ENCODE assay signal across 8 mouse cellular contexts in the genomic region with DNA sequence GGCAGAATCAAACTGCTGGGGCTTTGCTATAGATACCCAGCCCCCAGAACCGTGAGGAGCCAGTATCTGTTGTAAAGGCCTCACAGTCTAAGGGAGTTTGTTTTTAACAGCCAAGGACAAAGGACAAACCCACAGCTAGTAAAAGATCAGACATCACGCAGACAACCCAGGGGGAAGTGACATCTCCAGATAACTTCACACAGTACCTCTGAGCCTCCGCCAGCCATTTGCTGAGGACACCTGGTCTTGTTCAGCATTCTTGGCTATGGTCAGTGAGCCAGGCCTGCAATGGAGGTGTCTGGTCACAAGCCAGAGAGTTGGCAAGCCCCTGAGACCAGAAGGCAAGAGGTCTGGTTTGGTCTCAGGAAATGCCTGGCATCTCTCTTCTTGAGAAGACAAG. TPM values are rescaled to one million over a fixed set of nuclear protein-coding genes. Genes with fewer than 3 reads are reported as not detected.
A peak's percentile ranks its signal among the peaks of the same experiment; 100 is the strongest.
DNase-seq lines count a peak whose midpoint lies in the region; ATAC-seq and TF ChIP-seq lines count a peak whose summit lies in the region.

No protein-coding gene starts in this region.

- no peak for DNase-seq in heart, adult 9 months (ENCODE audit: low spot score in 2 of 2)
- DNase-seq in ES-E14 (ENCODE audit: low read depth, low spot score) = no peak
- DNase-seq in liver, embryonic 14.5 days (ENCODE audit: low read depth in 3 of 3, low spot score in 3 of 3) = no peak
- DNase-seq in frontal cortex, adult 2 months (ENCODE audit: extremely low spot score in 1 of 2, low spot score in 1 of 2) = no peak
- DNase-seq in adrenal gland, postnatal 36 days = no peak

- H3K9ac ChIP-seq in heart, embryonic 12.5 days = no peak overlapping the region
- H3K9ac ChIP-seq in ES-E14 (ENCODE audit: insufficient read depth, low read depth, low read length, poor library complexity, severe bottlenecking) = peak overlapping the region; percentile 39; the same call in 1 of the 2 replicates
- peak overlapping the region; percentile 60; the same call in 1 of the 2 replicates for H3K9ac ChIP-seq in forebrain, embryonic 12.5 days
- peak overlapping the region; percentile 63 for H3K9ac ChIP-seq in liver, embryonic 14.5 days (replicated peaks)

- TF ChIP-seq EP300 in liver, embryonic 14.5 days (IDR thresholded peaks at IDR 0.05; ENCODE audit: low read depth) = no peak

- WGBS in heart, embryonic 12.5 days = 38% methylated on average over 3 of the region's 3 CpGs
- 58% methylated on average over 3 of the region's 3 CpGs for WGBS in forebrain, embryonic 12.5 days
- WGBS in liver, embryonic 14.5 days (ENCODE audit: insufficient replicate concordance) = 15% methylated on average over 3 of the region's 3 CpGs

- H3K9me3 ChIP-seq in heart, embryonic 12.5 days (replicated peaks) = no peaks in the 10 kb centered on the region
- H3K9me3 ChIP-seq in ES-E14 (ENCODE audit: control insufficient read depth, insufficient read depth, low read depth, low read length) = no peaks in the 10 kb centered on the region
- no peaks in the 10 kb centered on the region for H3K9me3 ChIP-seq in forebrain, embryonic 12.5 days
- no peaks in the 10 kb centered on the region for H3K9me3 ChIP-seq in liver, embryonic 14.5 days (ENCODE audit: control insufficient read depth, low read length)

- peaks cover 56% of the 10 kb centered on the region for H3K4me1 ChIP-seq in heart, embryonic 12.5 days (replicated peaks)
- peaks cover 0 to 21% of the 10 kb centered on the region in 2 experiments; a peak in 2 of 4 replicates for H3K4me1 ChIP-seq in ES-E14 (ENCODE audit: control insufficient read depth in 2 of 2, insufficient read depth in 2 of 2, low read length in 2 of 2, poor library complexity in 1 of 2)
- peaks cover 51% of the 10 kb centered on the region for H3K4me1 ChIP-seq in forebrain, embryonic 12.5 days
- peaks cover 33 to 49% of the 10 kb centered on the region in 2 experiments for H3K4me1 ChIP-seq in liver, embryonic 14.5 days (replicated peaks; ENCODE audit: control insufficient read depth in 2 of 2, insufficient read depth in 2 of 2, low read length in 1 of 2)

- no peak for TF ChIP-seq CTCF in liver, embryonic 14.5 days (IDR thresholded peaks at IDR 0.05; ENCODE audit: low read depth)

- no peaks in the 10 kb centered on the region for H3K27me3 ChIP-seq in heart, embryonic 12.5 days (replicated peaks)
- no peaks in the 10 kb centered on the region for H3K27me3 ChIP-seq in forebrain, embryonic 12.5 days
- H3K27me3 ChIP-seq in liver, embryonic 14.5 days (ENCODE audit: control insufficient read depth, insufficient read depth, low read length) = no peaks in the 10 kb centered on the region

- ATAC-seq in heart, embryonic 12.5 days (ENCODE audit: insufficient number of reproducible peaks, low FRiP score) = no peak
- no peak for ATAC-seq in forebrain, embryonic 12.5 days (ENCODE audit: low FRiP score)
- no peak for ATAC-seq in liver, embryonic 14.5 days (ENCODE audit: insufficient read depth)
- no peak for ATAC-seq in CD4-positive, CD25-positive, alpha-beta regulatory T cell, adult 4 months

- in situ Hi-C loops in ES-E14 (cut with MboI; ENCODE audit: low sequenced_read_pairs in 2 of 2, unreplicated experiment in 2 of 2) = no loop called here

- peak overlapping the region; percentile 98 for H3K27ac ChIP-seq in heart, embryonic 12.5 days (ENCODE audit: poor library complexity, severe bottlenecking)
- peak overlapping the region; percentile 66; the same call in 1 of the 2 replicates for H3K27ac ChIP-seq in ES-E14 (ENCODE audit: insufficient read depth, low read depth, low read length, poor library complexity, severe bottlenecking)
- peak overlapping the region; percentile 99 for H3K27ac ChIP-seq in forebrain, embryonic 12.5 days
- H3K27ac ChIP-seq in liver, embryonic 14.5 days = peak overlapping the region; percentile 51

- H3K4me2 ChIP-seq in heart, embryonic 12.5 days = peak overlapping the region; percentile 91
- H3K4me2 ChIP-seq in forebrain, embryonic 12.5 days = peak overlapping the region; percentile 100
- peak overlapping the region; percentile 89 for H3K4me2 ChIP-seq in liver, embryonic 14.5 days (ENCODE audit: low read depth)

- peaks cover 27% of the 10 kb centered on the region for H3K36me3 ChIP-seq in heart, embryonic 12.5 days
- peaks cover 27% of the 10 kb centered on the region for H3K36me3 ChIP-seq in ES-E14 (ENCODE audit: control insufficient read depth, insufficient read depth, low read length, poor library complexity, severe bottlenecking)
- H3K36me3 ChIP-seq in forebrain, embryonic 12.5 days (replicated peaks) = peaks cover 26% of the 10 kb centered on the region
- H3K36me3 ChIP-seq in liver, embryonic 14.5 days (replicated peaks; ENCODE audit: control insufficient read depth, insufficient read depth, low read depth) = peaks cover 15% of the 10 kb centered on the region

- H3K4me3 ChIP-seq in heart, embryonic 12.5 days = no peak overlapping the region
- peak overlapping the region; percentile 94 to 98 for H3K4me3 ChIP-seq in ES-E14 (ENCODE audit: insufficient read depth in 1 of 2, low read depth in 1 of 2, low read length in 2 of 2, poor library complexity in 1 of 2, severe bottlenecking in 1 of 2)
- H3K4me3 ChIP-seq in forebrain, embryonic 12.5 days (replicated peaks) = peak overlapping the region; percentile 89
- H3K4me3 ChIP-seq in liver, embryonic 14.5 days (ENCODE audit: insufficient read depth in 1 of 2, low read depth in 2 of 2, low read length in 2 of 2) = peak overlapping the region; percentile 77 to 81

TF ChIP-seq in ES-E14, 5 proteins besides CTCF, POLR2A, EP300 and RAD21:
- TF ChIP-seq HCFC1 (IDR thresholded peaks at IDR 0.05; ENCODE audit: borderline replicate concordance, insufficient read depth, low read length) (no peak), MAFK (IDR thresholded peaks at IDR 0.05; ENCODE audit: insufficient read depth, low read depth, low read length) (no peak), ZC3H11A (IDR thresholded peaks at IDR 0.05; ENCODE audit: borderline replicate concordance, low read depth, low read length) (no peak), CHD2 (IDR thresholded peaks at IDR 0.05; ENCODE audit: low read depth, low read length) (no peak), ZNF384 (IDR thresholded peaks at IDR 0.05; ENCODE audit: low read depth, low read length) (no peak)

RNA-seq across cellular contexts. Expression of a gene that starts 1.0 kb away (rescaled TPM):
- 216 and 231 TPM in 2 replicates for polyA plus RNA-seq in heart, embryonic 12.5 days (2016; fragmentation: Nextera tagmentation; extraction: Ambion mirVana)
- total RNA-seq in ES-E14 (2012; rRNA removed) = 284 and 303 TPM in 2 replicates
- polyA plus RNA-seq in forebrain, embryonic 12.5 days (2016; fragmentation: Nextera tagmentation; extraction: Ambion mirVana) = 470 and 492 TPM in 2 replicates
- 84.0 and 116 TPM in 2 replicates for polyA plus RNA-seq in liver, embryonic 14.5 days (2012; rRNA removed)
- 80.4 and 95.4 TPM in 2 replicates for polyA plus RNA-seq in liver, embryonic 14.5 days (2014; fragmentation: Nextera tagmentation; extraction: Ambion mirVana)
- 10 to 100 TPM; 40.3 to 46.7 TPM for polyA plus RNA-seq in CD4-positive, CD25-positive, alpha-beta regulatory T cell, adult 4 months (2017; shearing (Covaris generic))
- 626 and 656 TPM in 2 replicates for polyA plus RNA-seq in frontal cortex, adult 2 months (2012; rRNA removed)
- 100 to 1,000 TPM; 596 to 993 TPM for total RNA-seq in adrenal gland, postnatal 36 days (2021)

RNA-seq across cellular contexts. Expression of a gene that starts 40.4 kb away (rescaled TPM):
- polyA plus RNA-seq in heart, embryonic 12.5 days (2016; fragmentation: Nextera tagmentation; extraction: Ambion mirVana) = 0.29 and 0.42 TPM in 2 replicates
- total RNA-seq in ES-E14 (2012; rRNA removed) = 0.13 TPM in 1 of 2 replicates, not detected in the other
- 0.15 and 0.29 TPM in 2 replicates for polyA plus RNA-seq in forebrain, embryonic 12.5 days (2016; fragmentation: Nextera tagmentation; extraction: Ambion mirVana)
- polyA plus RNA-seq in liver, embryonic 14.5 days (2012; rRNA removed) = 0.04 and 0.08 TPM in 2 replicates
- polyA plus RNA-seq in liver, embryonic 14.5 days (2014; fragmentation: Nextera tagmentation; extraction: Ambion mirVana) = 0.09 TPM in 1 of 2 replicates, not detected in the other
- under 1 TPM; 0.42 to 0.59 TPM for polyA plus RNA-seq in CD4-positive, CD25-positive, alpha-beta regulatory T cell, adult 4 months (2017; shearing (Covaris generic))
- polyA plus RNA-seq in frontal cortex, adult 2 months (2012; rRNA removed) = 0.27 and 0.30 TPM in 2 replicates
- total RNA-seq in adrenal gland, postnatal 36 days (2021) = 1 to 10 TPM; 5.1 to 8.5 TPM
